Mouse (Mus musculus) neural tube, embryonic 12.5 days (tissue): ENCODE data around the gene Olfr584. TPM values are rescaled to one million over a fixed set of nuclear protein-coding genes. Genes with fewer than 3 reads are reported as not detected.

Experiments
- ATAC-seq: fragments of 200-750 bp; cut with Nextera tagmentation; 2 replicates; pipeline ENCODE4 v1.8.0; 2017; ENCODE audit warnings: low read depth, mild to moderate bottlenecking, moderate TSS enrichment, moderate library complexity; ENCODE audit not compliant: low FRiP score
- H3K27ac ChIP-seq: fragments of 300-500 bp; sonication (generic); 2 replicates; pipeline ENCODE4 v1.5.1; 2016
- H3K27me3 ChIP-seq: fragments of 300-500 bp; sonication (generic); replicated peaks from 2 replicates; pipeline ENCODE4 v1.6.1; 2016; ENCODE audit warnings: mild to moderate bottlenecking
- H3K36me3 ChIP-seq: fragments of 300-500 bp; sonication (generic); 2 replicates; pipeline ENCODE4 v1.6.1; 2016; ENCODE audit warnings: mild to moderate bottlenecking
- H3K4me1 ChIP-seq: fragments of 300-500 bp; sonication (generic); 2 replicates; pipeline ENCODE4 v1.6.1; 2016
- H3K4me2 ChIP-seq: fragments of 300-500 bp; sonication (generic); replicated peaks from 2 replicates; pipeline ENCODE4 v1.6.1; 2016; ENCODE audit warnings: mild to moderate bottlenecking
- H3K4me3 ChIP-seq: fragments of 300-500 bp; sonication (generic); 2 replicates; pipeline ENCODE4 v1.5.1; 2016
- H3K9ac ChIP-seq: fragments of 300-500 bp; sonication (generic); 2 replicates; pipeline ENCODE4 v1.6.1; 2016; ENCODE audit warnings: mild to moderate bottlenecking
- H3K9me3 ChIP-seq: fragments of 300-500 bp; sonication (generic); 2 replicates; pipeline ENCODE4 v1.6.1; 2016; ENCODE audit warnings: mild to moderate bottlenecking
- WGBS: fragments of 180-500 bp; shearing (Covaris S2); methylation state at CpG from one replicate; pipeline ENCODE4 v1.1.7; 2016; 5-methylcytosine and 5-hydroxymethylcytosine counted together
- polyA plus RNA-seq: library from polyadenylated mRNA; unstranded; fragments of >200 nt; fragmentation: Nextera tagmentation; extraction: Ambion mirVana; gene quantifications from 2 replicates; pipeline ENCODE4 v1.2.1, GENCODE M21; 2016

Gene Olfr584
- not detected in 2 replicates for polyA plus RNA-seq

GRCm38 (mm10) chr7:103081585-103081984 is at the start of gene Olfr584:
TSS of gene Olfr584 (plus strand) at chr7:103081885.
- no peak for ATAC-seq
- no peak within 1 kb of the TSS for H3K4me3 ChIP-seq
- no peaks in the 10 kb centered on the region for H3K4me1 ChIP-seq
- H3K27ac ChIP-seq: no peak within 1 kb of the TSS
- H3K9me3 ChIP-seq: peaks cover 14% of the 10 kb centered on the region
- H3K36me3 ChIP-seq: no peaks in the 10 kb centered on the region
- WGBS: 80% methylated on average over 1 of the region's 1 CpGs
- no peaks in the 10 kb centered on the region for H3K27me3 ChIP-seq
- H3K9ac ChIP-seq: no peak within 1 kb of the TSS
- no peak within 1 kb of the TSS for H3K4me2 ChIP-seq

- no peaks in the 10 kb centered on the region for H3K9me3 ChIP-seq
- no peaks in the 10 kb centered on the region for H3K27me3 ChIP-seq
- H3K4me2 ChIP-seq: no peak within 1 kb of the TSS
- H3K4me3 ChIP-seq: no peak within 1 kb of the TSS
- no peak within 1 kb of the TSS for H3K27ac ChIP-seq
- no peak within 1 kb of the TSS for H3K9ac ChIP-seq
- H3K36me3 ChIP-seq: no peaks in the 10 kb centered on the region
- H3K4me1 ChIP-seq: no peaks in the 10 kb centered on the region
- ATAC-seq: no peak
These were observed 44.0 kb upstream of the Olfr584 start, which contains the start of gene Olfr582 for GRCm38 (mm10) chr7:103037724-103038123. TSS of gene Olfr582 (plus strand) at chr7:103038024.

GRCm38 (mm10) chr7:103051000-103051399 is 30.7 kb upstream of the Olfr584 start, which contains the start of gene Olfr583:
TSS of gene Olfr583 (plus strand) at chr7:103051300.
- Histone ChIP-seq H3K4me1 (no peaks in the 10 kb centered on the region), H3K36me3 (no peaks in the 10 kb centered on the region), H3K27ac (no peak within 1 kb of the TSS), H3K4me2 (no peak within 1 kb of the TSS), H3K4me3 (no peak within 1 kb of the TSS), H3K27me3 (no peaks in the 10 kb centered on the region), H3K9ac (no peak within 1 kb of the TSS), H3K9me3 (no peaks in the 10 kb centered on the region)
- ATAC-seq: no peak
- WGBS: 97% methylated on average over 1 of the region's 1 CpGs

- WGBS: 78% methylated on average over 1 of the region's 1 CpGs
- H3K9ac ChIP-seq: no peak within 1 kb of the TSS
- H3K27ac ChIP-seq: no peak within 1 kb of the TSS
- no peak within 1 kb of the TSS for H3K4me2 ChIP-seq
- ATAC-seq: no peak
- H3K4me1 ChIP-seq: no peaks in the 10 kb centered on the region
- no peaks in the 10 kb centered on the region for H3K9me3 ChIP-seq
- no peaks in the 10 kb centered on the region for H3K36me3 ChIP-seq
- H3K4me3 ChIP-seq: no peak within 1 kb of the TSS
- H3K27me3 ChIP-seq: no peaks in the 10 kb centered on the region
These were observed 15.7 kb downstream of the Olfr584 start, which contains the start of gene Olfr585 for GRCm38 (mm10) chr7:103097420-103097819. TSS of gene Olfr585 (plus strand) at chr7:103097720.

GRCm38 (mm10) chr7:103119406-103119805 is 37.7 kb downstream of the Olfr584 start:
- Histone ChIP-seq H3K9ac (no peak overlapping the region), H3K4me3 (no peak overlapping the region), H3K36me3 (no peaks in the 10 kb centered on the region), H3K4me2 (no peak overlapping the region), H3K9me3 (no peaks in the 10 kb centered on the region), H3K4me1 (no peaks in the 10 kb centered on the region), H3K27ac (no peak overlapping the region), H3K27me3 (no peaks in the 10 kb centered on the region)
- 58% methylated on average over 3 of the region's 3 CpGs for WGBS
- no peak for ATAC-seq

- no peaks in the 10 kb centered on the region for H3K36me3 ChIP-seq
- ATAC-seq: no peak
- 94% methylated on average over 3 of the region's 3 CpGs for WGBS
- H3K4me1 ChIP-seq: no peaks in the 10 kb centered on the region
- no peak within 1 kb of the TSS for H3K27ac ChIP-seq
- H3K9me3 ChIP-seq: no peaks in the 10 kb centered on the region
- H3K9ac ChIP-seq: no peak within 1 kb of the TSS
- H3K4me2 ChIP-seq: no peak within 1 kb of the TSS
- no peaks in the 10 kb centered on the region for H3K27me3 ChIP-seq
- no peak within 1 kb of the TSS for H3K4me3 ChIP-seq
These were observed 43.9 kb downstream of the Olfr584 start, which contains the start of gene Olfr586 for GRCm38 (mm10) chr7:103125538-103125937. TSS of gene Olfr586 (minus strand) at chr7:103125638.

Other genes with a start within 250 kb of the Olfr584 start
- gene Olfr566, start 223.1 kb upstream of the Olfr584 start, polyA plus RNA-seq: not detected in 2 replicates
- not detected in 2 replicates for gene Olfr568, start 204.8 kb upstream of the Olfr584 start, polyA plus RNA-seq
- gene Olfr569, start 191.0 kb upstream of the Olfr584 start, polyA plus RNA-seq: not detected in 2 replicates
- not detected in 2 replicates for gene Olfr570, start 187.3 kb upstream of the Olfr584 start, polyA plus RNA-seq
- not detected in 2 replicates for gene Olfr571, start 164.3 kb upstream of the Olfr584 start, polyA plus RNA-seq
- not detected in 2 replicates for gene Olfr572, start 157.5 kb upstream of the Olfr584 start, polyA plus RNA-seq
- not detected in 2 replicates for gene Olfr573-ps1, start 139.3 kb upstream of the Olfr584 start, polyA plus RNA-seq
- gene Olfr574, start 133.4 kb upstream of the Olfr584 start, polyA plus RNA-seq: not detected in 2 replicates
- gene Olfr575, start 123.1 kb upstream of the Olfr584 start, polyA plus RNA-seq: not detected in 2 replicates
- gene Olfr576, start 119.2 kb upstream of the Olfr584 start, polyA plus RNA-seq: not detected in 2 replicates
- gene Olfr577, start 105.9 kb upstream of the Olfr584 start, polyA plus RNA-seq: not detected in 2 replicates
- not detected in 2 replicates for gene Olfr578, start 92.6 kb upstream of the Olfr584 start, polyA plus RNA-seq
- gene Olfr582, start 43.9 kb upstream of the Olfr584 start, polyA plus RNA-seq: not detected in 2 replicates
- gene Olfr583, start 30.6 kb upstream of the Olfr584 start, polyA plus RNA-seq: not detected in 2 replicates
- gene Olfr585, start 15.8 kb downstream of the Olfr584 start, polyA plus RNA-seq: not detected in 2 replicates
- not detected in 2 replicates for gene Olfr586, start 43.8 kb downstream of the Olfr584 start, polyA plus RNA-seq
- gene Olfr588-ps1, start 59.0 kb downstream of the Olfr584 start, polyA plus RNA-seq: not detected in 2 replicates
- not detected in 2 replicates for gene Olfr589, start 74.5 kb downstream of the Olfr584 start, polyA plus RNA-seq
- not detected in 2 replicates for gene Olfr591, start 96.5 kb downstream of the Olfr584 start, polyA plus RNA-seq
- gene Olfr592, start 102.9 kb downstream of the Olfr584 start, polyA plus RNA-seq: not detected in 2 replicates
- not detected in 2 replicates for gene Olfr593, start 130.0 kb downstream of the Olfr584 start, polyA plus RNA-seq
- not detected in 2 replicates for gene Olfr594, start 135.1 kb downstream of the Olfr584 start, polyA plus RNA-seq
- gene Usp17ld, start 170.6 kb downstream of the Olfr584 start, polyA plus RNA-seq: not detected in 2 replicates
- not detected in 2 replicates for gene Olfr596, start 223.8 kb downstream of the Olfr584 start, polyA plus RNA-seq
- not detected in 2 replicates for gene Olfr597, start 234.4 kb downstream of the Olfr584 start, polyA plus RNA-seq
- not detected in 2 replicates for gene Olfr598, start 241.7 kb downstream of the Olfr584 start, polyA plus RNA-seq